Mouse (Mus musculus) heart, embryonic 15.5 days (tissue): ENCODE results near the gene Fbxw11. TPM values are rescaled to one million over a fixed set of nuclear protein-coding genes. Genes with fewer than 3 reads are reported as not detected.

Source experiments
- ATAC-seq: fragments of 200-750 bp; cut with Nextera tagmentation; replicated peaks from 2 replicates; pipeline ENCODE4 v1.8.0; 2017; ENCODE audit warnings: low read depth, moderate TSS enrichment; ENCODE audit not compliant: insufficient number of reproducible peaks, insufficient read depth, low FRiP score
- H3K27ac ChIP-seq: fragments of 300-500 bp; sonication (generic); 2 replicates; pipeline ENCODE4 v1.5.1; 2015; ENCODE audit warnings: mild to moderate bottlenecking, inconsistent platforms
- H3K27me3 ChIP-seq: fragments of 300-500 bp; sonication (generic); 2 replicates; pipeline ENCODE4 v1.6.1; 2015; ENCODE audit warnings: inconsistent platforms
- H3K36me3 ChIP-seq: fragments of 300-500 bp; sonication (generic); 2 replicates; pipeline ENCODE4 v1.6.1; 2015; ENCODE audit warnings: mild to moderate bottlenecking, inconsistent platforms
- H3K4me1 ChIP-seq: fragments of 300-500 bp; sonication (generic); replicated peaks from 2 replicates; pipeline ENCODE4 v1.6.1; 2015; ENCODE audit warnings: inconsistent platforms
- H3K4me2 ChIP-seq: fragments of 300-500 bp; sonication (generic); 2 replicates; pipeline ENCODE4 v1.6.1; 2015; ENCODE audit warnings: inconsistent platforms, mild to moderate bottlenecking, moderate library complexity
- H3K4me3 ChIP-seq: fragments of 300-500 bp; sonication (generic); 2 replicates; pipeline ENCODE4 v1.5.1; 2015; ENCODE audit warnings: mild to moderate bottlenecking, inconsistent platforms
- H3K9ac ChIP-seq: fragments of 300-500 bp; sonication (generic); 2 replicates; pipeline ENCODE4 v1.6.1; 2015; ENCODE audit warnings: mild to moderate bottlenecking, inconsistent platforms
- H3K9me3 ChIP-seq: fragments of 300-500 bp; sonication (generic); replicated peaks from 2 replicates; pipeline ENCODE4 v1.6.1; 2016; ENCODE audit warnings: inconsistent platforms
- WGBS: fragments of 180-500 bp; shearing (Covaris S2); methylation state at CpG from one replicate; pipeline ENCODE4 v1.1.7; 2015; ENCODE audit warnings: mixed read lengths; 5-methylcytosine and 5-hydroxymethylcytosine counted together
- polyA plus RNA-seq: library from polyadenylated mRNA; unstranded; fragments of >200 nt; fragmentation: Nextera tagmentation; extraction: Ambion mirVana; gene quantifications from 2 replicates; pipeline ENCODE4 v1.2.1, GENCODE M21; 2015

The Fbxw11 gene
- polyA plus RNA-seq, 1 experiment from 2014 or later = 58.8 TPM

DNA sequence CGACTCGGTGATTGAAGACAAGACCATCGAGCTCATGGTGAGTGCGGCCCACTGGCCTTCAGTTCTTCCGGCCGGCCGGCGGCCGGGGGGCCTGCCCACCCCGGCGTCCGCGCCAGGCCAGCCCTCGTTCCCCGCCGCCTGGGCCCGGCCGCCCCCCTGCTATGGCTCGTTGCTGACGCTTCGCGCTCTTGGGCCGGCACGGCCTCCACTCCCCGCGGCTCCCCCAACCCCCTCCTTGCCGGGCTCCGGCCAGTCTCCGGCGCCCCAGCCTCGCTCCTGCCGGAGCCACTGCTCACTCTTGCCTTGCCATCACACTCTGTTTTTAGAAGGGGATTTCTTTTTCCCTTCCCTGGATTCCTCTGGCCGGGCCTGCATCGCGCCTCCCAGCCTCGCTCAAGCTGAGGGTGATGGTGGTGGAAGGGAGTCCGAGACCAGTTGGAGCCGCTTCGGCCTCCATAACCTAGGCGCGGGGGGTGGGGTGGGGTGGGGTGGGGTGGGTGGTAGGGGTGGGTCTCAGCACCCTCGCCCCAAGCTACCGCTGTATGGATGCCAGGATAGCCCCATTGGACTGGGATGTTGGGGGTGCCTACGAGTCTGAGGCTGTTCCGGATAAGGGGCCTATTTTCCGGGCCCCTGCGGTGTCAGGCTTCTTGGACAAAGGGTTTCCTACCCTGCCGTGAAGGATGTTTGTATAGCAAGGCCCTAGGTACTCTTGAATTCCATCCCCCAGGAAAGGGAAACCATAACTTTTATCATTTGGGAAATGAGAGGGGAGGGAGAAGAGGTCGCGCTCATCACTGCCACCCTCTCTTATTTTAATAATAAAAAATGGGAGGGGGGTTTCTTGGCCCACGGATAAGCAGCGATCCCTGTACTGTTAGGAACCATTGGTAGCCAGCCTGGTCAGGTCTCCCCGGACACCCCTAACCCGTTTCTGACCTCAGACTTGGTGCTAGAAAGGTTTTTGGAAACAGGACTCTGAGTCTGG is 669 bp downstream of the Fbxw11 start:
- Histone ChIP-seq H3K4me2 (peak overlapping the region; percentile 74), H3K9me3 (no peaks in the 10 kb centered on the region), H3K9ac (peak overlapping the region; percentile 96), H3K27ac (peak overlapping the region; percentile 98), H3K36me3 (no peaks in the 10 kb centered on the region), H3K4me3 (peak overlapping the region; percentile 91), H3K4me1 (peaks cover 35% of the 10 kb centered on the region), H3K27me3 (no peaks in the 10 kb centered on the region)
- peak; percentile 68 for ATAC-seq
- under 1% methylated on average over 54 of the region's 54 CpGs for WGBS

DNA sequence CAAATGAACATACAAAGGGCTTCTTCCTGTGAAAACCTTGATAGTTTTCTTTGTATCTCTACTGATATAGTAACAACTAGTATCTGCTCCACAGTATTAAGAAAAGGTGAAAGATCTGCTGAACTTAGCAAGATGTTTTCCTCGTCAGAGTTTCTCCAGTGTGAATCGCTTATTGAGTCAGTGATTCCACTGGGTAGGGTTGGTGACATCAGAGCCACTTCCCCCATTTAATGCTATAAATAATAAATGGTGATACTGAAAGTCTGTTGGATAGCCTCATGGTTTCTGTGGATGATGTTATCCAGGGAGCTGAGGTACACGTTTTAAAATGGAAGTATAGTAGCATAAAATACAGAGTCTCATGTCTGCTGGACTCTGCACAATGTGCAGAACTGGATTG is 1.5 kb downstream of the Fbxw11 start:
- Histone ChIP-seq H3K4me3 (peak overlapping the region; percentile 91), H3K9ac (peak overlapping the region; percentile 96), H3K9me3 (no peaks in the 10 kb centered on the region), H3K4me1 (peaks cover 33% of the 10 kb centered on the region), H3K4me2 (peak overlapping the region; percentile 74), H3K36me3 (no peaks in the 10 kb centered on the region), H3K27me3 (no peaks in the 10 kb centered on the region), H3K27ac (peak overlapping the region; percentile 98)
- ATAC-seq = no peak
- 7% methylated on average over 3 of the region's 3 CpGs for WGBS

DNA sequence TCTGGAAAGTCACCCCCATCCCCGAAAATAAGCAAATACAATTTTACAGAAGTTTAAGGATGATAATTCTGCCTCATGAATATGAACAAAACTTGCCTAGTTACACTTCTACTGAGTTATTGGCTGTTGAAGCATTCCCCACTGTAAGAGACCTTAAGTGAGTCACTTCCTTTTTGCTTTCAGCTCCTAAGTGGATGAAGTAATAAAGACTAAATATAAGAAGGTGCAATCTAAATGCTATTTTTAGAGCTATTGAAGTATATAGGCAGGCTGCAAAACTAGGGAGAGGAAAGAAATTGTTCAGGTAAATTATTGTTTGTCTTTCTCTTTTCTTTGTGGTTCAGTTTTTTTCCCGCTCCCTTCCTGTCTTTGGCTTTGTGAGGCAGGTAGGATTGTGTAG is 4.7 kb downstream of the Fbxw11 start:
- Histone ChIP-seq H3K4me3 (no peak overlapping the region), H3K9me3 (no peaks in the 10 kb centered on the region), H3K4me1 (peaks cover 35% of the 10 kb centered on the region), H3K9ac (no peak overlapping the region), H3K36me3 (no peaks in the 10 kb centered on the region), H3K4me2 (no peak overlapping the region), H3K27me3 (no peaks in the 10 kb centered on the region), H3K27ac (0 out of 2 replicates have a peak overlapping the region, but pooled peaks have one; percentile 30)
- 71% methylated on average over 2 of the region's 2 CpGs for WGBS
- no peak for ATAC-seq

DNA sequence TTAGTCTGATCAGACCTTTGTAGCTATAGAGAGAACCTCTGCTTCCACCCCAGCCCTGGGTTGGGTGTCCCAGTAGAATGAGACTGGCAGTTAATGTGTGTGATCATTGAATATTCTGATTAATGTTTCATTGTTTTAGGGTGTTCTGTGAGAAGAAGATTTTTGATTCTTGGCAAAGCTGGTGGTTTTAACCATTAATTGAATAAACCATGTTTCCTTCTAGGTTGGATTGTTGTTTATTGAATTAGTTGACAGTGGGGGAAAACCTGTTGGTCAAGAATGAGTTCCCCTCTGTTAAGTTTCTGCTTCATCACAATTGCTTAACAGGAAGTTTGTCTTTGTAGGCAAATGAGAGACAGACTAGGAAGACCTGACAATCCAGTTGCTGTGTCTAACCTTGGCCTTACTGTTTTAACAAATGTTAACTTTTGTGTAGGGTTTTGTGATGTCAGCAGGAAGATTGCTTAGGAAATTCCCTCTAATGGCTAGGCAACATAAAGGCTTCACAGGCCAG is 7.8 kb downstream of the Fbxw11 start:
- Histone ChIP-seq H3K36me3 (no peaks in the 10 kb centered on the region), H3K9me3 (no peaks in the 10 kb centered on the region), H3K9ac (no peak overlapping the region), H3K4me3 (no peak overlapping the region), H3K27ac (no peak overlapping the region), H3K4me1 (peaks cover 29% of the 10 kb centered on the region), H3K27me3 (no peaks in the 10 kb centered on the region), H3K4me2 (no peak overlapping the region)
- ATAC-seq = no peak

DNA sequence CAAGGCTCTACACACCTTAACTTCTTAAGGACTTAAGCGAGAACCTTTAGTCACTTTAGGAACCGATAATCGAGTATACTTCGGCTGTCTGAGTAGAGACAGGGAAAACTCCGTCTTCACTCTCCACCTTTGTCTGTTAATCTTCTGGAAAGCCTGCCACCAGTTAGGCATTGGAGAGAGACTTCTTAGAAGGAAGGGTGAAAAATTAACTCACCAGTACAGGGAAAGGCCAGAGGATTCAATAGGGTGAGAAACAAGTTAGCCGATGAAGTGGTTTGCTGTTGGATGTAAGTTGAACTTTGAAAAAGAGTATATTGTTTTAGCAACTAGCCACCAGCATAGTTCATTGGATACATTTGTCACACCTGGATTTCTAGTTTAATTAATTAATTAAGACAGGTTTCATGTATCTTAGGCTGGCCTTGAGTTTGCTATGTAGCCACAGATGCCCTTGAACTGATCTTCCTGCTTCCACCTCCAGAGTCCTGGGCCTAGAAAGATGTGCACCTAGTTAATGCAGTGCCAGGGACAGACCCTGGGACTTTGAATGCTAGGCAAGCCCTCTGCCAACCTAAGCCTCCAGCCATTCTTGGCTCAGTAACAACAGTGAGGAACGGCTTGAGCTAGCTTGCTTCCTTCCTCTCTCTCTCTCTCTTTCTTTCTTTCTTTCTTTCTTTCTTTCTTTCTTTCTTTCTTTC is 8.5 kb downstream of the Fbxw11 start:
- Histone ChIP-seq H3K4me1 (peaks cover 33% of the 10 kb centered on the region), H3K27ac (no peak overlapping the region)
- no peak for ATAC-seq

GRCm38 (mm10) chr11:32651723-32652122 is 9.2 kb downstream of the Fbxw11 start:
- Histone ChIP-seq H3K4me1 (peaks cover 30% of the 10 kb centered on the region), H3K4me3 (no peak overlapping the region), H3K27me3 (no peaks in the 10 kb centered on the region), H3K36me3 (no peaks in the 10 kb centered on the region), H3K4me2 (no peak overlapping the region), H3K9ac (no peak overlapping the region), H3K9me3 (no peaks in the 10 kb centered on the region), H3K27ac (no peak overlapping the region)
- 86% methylated on average over 1 of the region's 1 CpGs for WGBS
- no peak for ATAC-seq

More for the DNA sequence above, 8.5 kb downstream of the Fbxw11 start:
- no peaks in the 10 kb centered on the region for H3K27me3 ChIP-seq
- H3K4me2 ChIP-seq = no peak overlapping the region
- H3K4me3 ChIP-seq = no peak overlapping the region
- H3K36me3 ChIP-seq = no peaks in the 10 kb centered on the region
- no peak overlapping the region for H3K9ac ChIP-seq
- H3K9me3 ChIP-seq = no peaks in the 10 kb centered on the region
- 80% methylated on average over 7 of the region's 7 CpGs for WGBS

DNA sequence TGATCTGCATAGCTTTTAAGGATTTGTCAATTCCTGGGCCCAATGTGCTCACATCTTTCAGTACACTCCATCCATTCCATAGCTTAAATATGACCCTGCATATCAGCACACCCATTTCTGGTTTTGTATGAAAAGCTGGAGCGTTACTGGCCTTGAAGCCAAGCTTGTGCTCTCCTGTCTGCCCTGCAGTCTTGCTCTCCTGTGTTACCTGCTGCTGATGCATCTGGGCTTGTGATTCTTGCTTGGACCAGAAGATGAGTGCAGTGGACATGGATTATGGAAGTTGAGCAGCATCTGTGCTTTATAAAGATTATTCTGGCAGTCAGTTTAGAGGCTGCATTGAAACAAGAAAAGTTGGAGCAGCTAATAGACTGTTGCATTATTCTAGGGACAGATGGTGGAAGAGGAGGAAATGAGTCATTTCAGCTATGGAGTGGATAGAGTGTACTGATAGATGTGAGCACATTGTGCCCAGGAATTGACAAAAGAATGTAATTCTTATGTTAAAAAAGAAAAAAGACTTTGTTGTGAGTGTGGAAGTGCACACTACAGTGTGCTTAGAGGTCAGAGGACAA is 19.6 kb downstream of the Fbxw11 start:
- H3K4me2 ChIP-seq = no peak overlapping the region
- no peaks in the 10 kb centered on the region for H3K27me3 ChIP-seq
- no peak overlapping the region for H3K9ac ChIP-seq
- 0 out of 2 replicates have a peak, but pooled peaks have one; percentile 31 for ATAC-seq
- peak overlapping the region; percentile 5; the same call in 1 of the 2 replicates for H3K27ac ChIP-seq
- no peaks in the 10 kb centered on the region for H3K36me3 ChIP-seq
- H3K4me3 ChIP-seq = no peak overlapping the region
- peaks cover 31% of the 10 kb centered on the region for H3K4me1 ChIP-seq
- 78% methylated on average over 1 of the region's 1 CpGs for WGBS
- H3K9me3 ChIP-seq = no peaks in the 10 kb centered on the region

- 82% methylated on average over 3 of the region's 3 CpGs for WGBS
- H3K9ac ChIP-seq = no peak overlapping the region
- ATAC-seq = no peak
These were observed 23.1 kb downstream of the Fbxw11 start for GRCm38 (mm10) chr11:32665639-32666038.

GRCm38 (mm10) chr11:32666983-32667382 is 24.5 kb downstream of the Fbxw11 start:
- Histone ChIP-seq H3K9ac (no peak overlapping the region), H3K9me3 (no peaks in the 10 kb centered on the region), H3K4me3 (no peak overlapping the region), H3K36me3 (no peaks in the 10 kb centered on the region), H3K4me2 (no peak overlapping the region), H3K27ac (no peak overlapping the region), H3K27me3 (no peaks in the 10 kb centered on the region), H3K4me1 (peaks cover 39% of the 10 kb centered on the region)
- no peak for ATAC-seq

More at GRCm38 (mm10) chr11:32665639-32666038, 23.1 kb downstream of the Fbxw11 start:
- H3K9me3 ChIP-seq = no peaks in the 10 kb centered on the region
- peaks cover 38% of the 10 kb centered on the region for H3K4me1 ChIP-seq
- no peaks in the 10 kb centered on the region for H3K36me3 ChIP-seq
- H3K27ac ChIP-seq = no peak overlapping the region
- no peak overlapping the region for H3K4me3 ChIP-seq
- H3K27me3 ChIP-seq = no peaks in the 10 kb centered on the region
- H3K4me2 ChIP-seq = no peak overlapping the region

GRCm38 (mm10) chr11:32671480-32671879 is 29.0 kb downstream of the Fbxw11 start:
- H3K36me3 ChIP-seq = no peaks in the 10 kb centered on the region

GRCm38 (mm10) chr11:32676777-32677176 is 34.3 kb downstream of the Fbxw11 start:
- 0 out of 2 replicates have a peak, but pooled peaks have one; percentile 35 for ATAC-seq
- H3K36me3 ChIP-seq = no peaks in the 10 kb centered on the region
- no peak overlapping the region for H3K4me3 ChIP-seq
- no peaks in the 10 kb centered on the region for H3K27me3 ChIP-seq
- 42% methylated on average over 3 of the region's 3 CpGs for WGBS
- peak overlapping the region; percentile 14; the same call in 1 of the 2 replicates for H3K4me2 ChIP-seq
- no peak overlapping the region for H3K9ac ChIP-seq
- H3K9me3 ChIP-seq = no peaks in the 10 kb centered on the region
- H3K27ac ChIP-seq = peak overlapping the region; percentile 40
- peaks cover 49% of the 10 kb centered on the region for H3K4me1 ChIP-seq

More at GRCm38 (mm10) chr11:32671480-32671879, 29.0 kb downstream of the Fbxw11 start:
- Histone ChIP-seq H3K4me2 (no peak overlapping the region), H3K9me3 (no peaks in the 10 kb centered on the region), H3K27me3 (no peaks in the 10 kb centered on the region), H3K27ac (no peak overlapping the region), H3K4me3 (no peak overlapping the region), H3K9ac (no peak overlapping the region), H3K4me1 (peaks cover 29% of the 10 kb centered on the region)
- 76% methylated on average over 4 of the region's 4 CpGs for WGBS
- ATAC-seq = no peak
